Mouse (Mus musculus) cerebellum, adult 9-11 months (tissue): ENCODE data around the gene Wnt2.

ENCODE experiments used
- DNase-seq: peaks from one replicate; pipeline ENCODE4 v3.0.0; 2022

Gene Wnt2

DNA sequence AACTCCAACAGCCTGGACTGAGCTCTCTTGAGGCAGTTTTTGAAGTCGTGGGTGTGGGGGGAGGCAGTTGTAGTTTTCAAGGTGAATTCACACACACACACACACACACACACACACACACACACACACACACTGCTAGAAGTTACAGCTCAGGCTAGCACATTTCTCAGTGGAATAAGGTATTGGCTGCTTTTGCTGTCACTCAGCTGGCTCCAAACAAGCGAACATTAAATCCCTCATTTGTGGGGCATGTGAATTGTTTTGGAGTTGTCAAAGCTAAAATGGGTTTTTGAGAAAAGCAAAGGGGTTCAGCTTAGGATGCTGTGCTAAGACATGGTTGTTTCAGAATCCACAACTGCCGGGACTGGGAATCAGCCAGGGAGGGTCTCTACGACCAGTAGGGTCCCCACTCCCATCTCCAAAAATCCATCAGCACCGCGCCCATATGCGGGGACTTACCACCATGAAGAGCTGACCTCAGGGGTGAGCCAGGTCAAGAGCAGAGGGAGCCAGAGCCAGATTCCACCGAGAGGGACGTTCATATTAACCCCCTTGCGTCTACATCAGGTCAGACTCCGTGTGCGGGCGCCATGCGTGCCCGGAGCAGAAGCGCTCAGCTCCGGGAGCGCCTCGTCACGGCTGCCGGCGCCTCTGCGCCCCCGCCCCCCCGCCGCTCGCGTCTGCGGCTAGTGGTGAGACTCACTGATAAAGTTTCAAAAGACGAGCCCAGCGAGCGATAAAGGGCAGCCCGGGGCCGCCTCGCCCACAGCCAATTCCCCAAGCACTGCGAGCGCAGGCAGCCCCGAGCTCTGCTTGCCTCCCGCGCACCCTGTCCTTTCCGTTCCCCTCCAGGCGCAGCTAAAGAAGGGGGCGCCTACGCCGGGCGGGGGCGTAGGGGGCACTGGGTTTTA is at the start of gene Wnt2:
TSS of gene Wnt2 (minus strand) at position 840 of the 911 bp plus-strand sequence.
- no peak for DNase-seq

- no peak for DNase-seq
These were observed 48.2 kb upstream of the Wnt2 start for GRCm38 (mm10) chr6:18078615-18079014.

- DNase-seq = no peak
These were observed 46.6 kb upstream of the Wnt2 start for GRCm38 (mm10) chr6:18076986-18077385.

GRCm38 (mm10) chr6:18076577-18076976 is 46.2 kb upstream of the Wnt2 start:
- DNase-seq = no peak

DNA sequence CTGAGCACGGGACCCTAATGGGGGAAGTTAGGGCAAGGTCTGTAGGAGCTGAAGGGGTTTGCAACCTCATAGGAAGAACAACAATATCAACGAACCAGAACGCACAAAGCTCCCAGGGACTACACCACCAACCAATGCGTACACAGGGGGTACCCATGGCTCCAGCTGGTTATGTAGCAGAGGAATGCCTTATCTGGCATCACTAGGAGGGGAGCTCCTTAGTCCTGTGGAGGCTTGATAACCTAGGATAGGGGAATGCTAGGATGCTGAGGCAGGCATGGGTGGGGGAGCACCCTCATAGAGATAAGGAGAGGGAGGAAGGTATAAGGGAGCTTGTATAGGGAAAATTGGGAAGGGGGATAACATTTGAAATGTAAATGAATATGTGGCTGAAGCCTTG is 27.5 kb upstream of the Wnt2 start:
- no peak for DNase-seq

- DNase-seq = no peak
These were observed 21.3 kb upstream of the Wnt2 start for GRCm38 (mm10) chr6:18051702-18052101.

GRCm38 (mm10) chr6:18044299-18044698 is 13.9 kb upstream of the Wnt2 start:
- no peak for DNase-seq

DNA sequence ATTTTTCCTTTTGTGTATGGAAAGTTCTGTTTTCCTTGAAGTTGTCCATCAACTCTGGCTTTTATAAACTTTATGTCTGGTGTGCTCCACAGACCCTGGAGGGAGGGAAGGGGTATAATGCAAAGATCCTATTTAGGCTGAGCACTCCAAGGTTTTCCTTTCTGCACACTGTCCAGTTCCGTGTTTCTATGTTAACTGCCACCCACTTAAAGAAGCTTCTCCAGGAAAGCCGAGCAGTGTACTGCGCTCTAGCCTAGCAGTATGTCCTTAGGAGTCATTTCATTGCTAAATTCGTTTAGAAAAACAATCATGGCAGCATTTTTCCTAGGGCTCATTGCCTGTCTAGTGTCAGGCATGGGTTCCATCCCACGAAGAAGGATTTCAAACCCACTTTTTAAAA is 12.8 kb upstream of the Wnt2 start:
- no peak for DNase-seq

DNA sequence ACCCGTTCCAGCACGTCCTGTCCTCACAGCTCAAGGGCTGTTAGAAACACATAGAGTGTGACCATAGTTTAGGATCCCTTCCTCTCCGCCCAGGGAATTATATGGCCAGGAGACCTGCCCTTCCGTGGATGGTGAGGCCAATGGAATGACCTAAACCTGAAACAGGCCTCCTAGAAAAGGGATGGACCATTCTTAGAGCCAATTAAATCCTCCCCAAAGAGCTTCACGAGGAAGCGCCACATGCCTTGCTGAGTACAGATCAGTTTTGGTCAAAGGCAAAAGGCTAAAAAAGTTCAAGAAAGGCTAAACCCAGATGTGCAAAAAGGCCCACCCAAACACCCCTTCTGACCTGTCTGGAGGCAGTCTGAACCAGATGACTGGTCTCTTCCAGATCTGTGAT is 1.9 kb upstream of the Wnt2 start:
- no peak for DNase-seq

DNA sequence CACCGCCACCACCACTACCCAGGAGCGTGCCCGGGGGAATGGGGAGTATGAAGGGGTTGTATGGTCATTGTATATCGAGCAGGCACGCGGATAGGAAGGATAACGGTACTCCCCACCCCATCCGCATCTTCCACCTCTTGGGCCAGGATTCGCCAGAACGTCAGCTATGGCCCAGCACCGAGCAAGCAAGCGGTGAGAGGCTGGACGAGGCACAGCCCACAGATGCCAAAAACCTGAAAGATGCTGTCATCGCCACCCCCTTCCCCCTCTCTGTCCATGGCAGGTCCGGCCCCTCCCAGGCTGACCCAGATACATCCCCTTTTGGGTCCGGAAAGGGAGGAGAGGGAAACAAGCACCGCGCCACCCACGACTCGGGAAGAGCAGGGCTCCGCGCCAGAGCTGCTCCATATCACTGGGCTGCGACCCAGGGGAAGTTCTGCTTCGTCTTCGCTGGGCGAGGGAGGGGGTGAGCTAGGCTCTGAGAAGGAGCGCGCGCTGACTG is 1.2 kb upstream of the Wnt2 start:
- DNase-seq = no peak

GRCm38 (mm10) chr6:18030868-18031508 is 603 bp upstream of the Wnt2 start:
- no peak for DNase-seq

- no peak for DNase-seq
These were observed 6.1 kb downstream of the Wnt2 start for GRCm38 (mm10) chr6:18024133-18024794.

DNA sequence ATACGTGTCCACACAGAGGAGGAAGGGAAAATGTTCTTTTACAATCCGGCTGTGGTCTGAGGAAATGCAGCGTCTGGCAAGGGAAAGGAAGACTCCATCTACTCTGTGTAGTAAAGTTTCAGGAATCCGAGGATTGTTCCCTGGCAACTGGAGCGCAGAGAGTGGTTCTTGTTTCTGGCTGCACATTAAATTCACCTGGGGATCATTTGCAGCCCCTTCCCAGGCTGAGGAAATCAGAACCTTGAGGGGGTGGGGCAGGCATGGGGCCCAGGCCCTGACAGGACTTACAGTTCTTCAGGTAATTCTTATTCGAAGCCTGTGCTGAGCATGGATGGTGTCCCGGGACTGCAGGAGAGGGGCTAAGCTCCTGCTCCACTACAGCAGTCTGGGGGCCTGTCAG is 17.0 kb downstream of the Wnt2 start:
- DNase-seq = no peak

DNA sequence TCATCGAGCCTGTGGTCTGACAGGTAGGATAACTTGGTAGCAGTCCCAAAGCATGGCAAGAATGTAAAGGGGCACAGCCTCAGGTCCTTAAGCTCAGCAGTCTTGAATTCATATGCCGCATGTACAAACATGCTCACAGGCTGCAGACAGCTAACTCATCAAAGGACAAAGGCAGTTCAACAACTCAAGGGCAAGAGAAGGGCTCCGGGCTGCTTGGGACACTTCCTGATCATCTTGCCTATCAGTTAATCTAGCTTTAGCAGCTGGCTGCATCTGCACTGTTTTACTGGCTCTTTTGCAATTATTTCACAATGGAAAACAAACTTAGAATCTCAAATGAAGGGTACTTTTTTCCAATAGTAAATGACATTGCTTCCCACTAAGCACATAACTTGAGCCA is 23.0 kb downstream of the Wnt2 start:
- no peak for DNase-seq

- DNase-seq = no peak
These were observed 28.3 kb downstream of the Wnt2 start for GRCm38 (mm10) chr6:18002065-18002464.

DNA sequence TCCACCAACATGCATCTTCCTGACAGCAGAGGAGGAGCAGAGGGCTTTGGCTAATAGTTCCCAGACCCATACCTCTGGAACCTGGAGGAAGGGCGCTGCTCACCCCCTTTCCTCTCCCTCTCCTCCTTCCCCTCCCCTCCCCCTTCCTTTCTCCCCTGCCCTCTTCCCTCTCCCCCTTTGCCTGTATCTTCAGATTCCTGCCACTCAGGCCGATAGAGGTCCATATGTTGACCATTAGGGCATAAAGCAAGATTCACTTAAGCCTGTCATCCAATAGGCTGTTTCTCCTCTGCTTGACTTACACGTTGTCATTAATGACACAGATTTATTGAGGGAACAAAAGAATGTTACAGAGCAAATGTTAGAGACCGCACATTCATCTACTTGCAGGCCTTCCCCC is 31.9 kb downstream of the Wnt2 start:
- no peak for DNase-seq

DNA sequence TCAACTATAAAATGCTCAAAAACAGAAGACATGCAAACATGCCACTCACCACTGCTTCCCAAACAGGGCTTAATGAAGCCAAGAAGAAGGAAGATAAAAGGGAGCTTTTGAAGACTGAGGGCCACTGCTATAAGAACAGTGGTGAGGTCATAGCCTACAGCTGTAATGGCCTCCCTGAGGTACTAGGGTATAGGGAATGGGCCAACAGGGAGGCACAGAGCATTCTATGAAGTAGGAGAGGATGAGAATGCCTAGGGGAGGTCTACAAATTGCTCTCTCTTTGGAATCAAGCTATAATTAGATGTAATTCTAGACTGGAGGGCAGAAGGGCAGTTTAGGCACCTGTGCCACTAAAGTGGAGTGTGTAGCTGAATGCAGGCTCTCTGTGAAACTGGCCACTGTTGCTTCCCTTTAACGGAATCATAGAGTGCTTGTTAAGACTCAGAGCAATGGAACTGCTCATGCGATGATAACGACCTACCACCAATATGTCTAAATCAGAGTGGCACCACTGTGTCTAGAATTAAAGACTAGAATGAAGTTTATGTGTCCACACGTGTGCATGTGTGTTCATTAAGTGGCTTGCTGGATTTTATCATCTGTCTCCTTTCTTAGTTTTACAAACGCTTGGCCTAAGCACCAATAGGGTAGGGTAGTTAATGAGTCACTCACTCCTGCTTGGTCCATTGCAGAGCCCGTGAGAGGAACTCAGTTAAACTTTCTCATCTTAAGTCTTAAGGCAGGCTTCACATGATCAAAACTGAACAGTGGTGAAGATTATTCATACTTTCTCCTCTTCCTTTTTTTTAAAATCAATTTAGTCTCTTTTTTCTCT is 35.2 kb downstream of the Wnt2 start:
- no peak for DNase-seq

DNA sequence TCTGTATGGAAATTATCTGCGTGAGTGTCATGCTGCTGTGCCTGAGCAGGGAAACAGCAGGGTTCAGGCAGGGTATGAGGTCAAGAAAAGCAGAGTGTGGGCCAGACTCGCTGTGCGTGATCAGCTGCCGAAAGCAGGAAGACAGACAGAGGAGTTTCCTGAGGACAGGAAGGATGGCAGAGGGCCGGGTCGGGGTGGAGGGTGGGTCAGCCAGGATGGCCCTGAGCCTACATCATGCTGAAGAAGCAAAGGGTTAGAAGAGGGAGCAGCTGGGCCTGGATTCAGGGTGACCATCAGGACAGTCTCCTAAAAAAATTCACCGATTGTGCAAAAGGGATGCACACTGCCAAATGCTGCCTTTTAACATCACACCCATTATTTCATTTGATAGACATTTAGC is 38.8 kb downstream of the Wnt2 start:
- peak; percentile 2 for DNase-seq

GRCm38 (mm10) chr6:17990173-17991028 is 40.0 kb downstream of the Wnt2 start:
- no peak for DNase-seq

DNA sequence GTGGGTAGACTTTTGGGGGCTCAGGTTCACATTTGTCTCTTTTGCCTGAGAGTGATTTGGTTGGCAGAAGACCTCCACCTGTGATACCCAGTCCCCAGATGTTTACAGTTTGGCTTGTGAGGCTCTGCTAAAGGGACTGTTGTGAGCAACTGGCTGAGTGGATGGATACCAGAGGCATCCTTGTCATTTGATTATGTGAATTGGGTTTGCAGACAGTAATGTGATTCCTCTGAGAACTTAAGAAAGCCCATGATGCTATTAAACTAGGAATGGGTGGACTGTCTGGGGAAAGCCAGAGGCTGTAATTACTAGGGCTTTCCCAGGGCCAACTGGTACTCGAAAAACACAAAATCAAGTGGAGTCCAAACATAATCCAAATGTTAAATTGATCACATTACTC is 51.0 kb downstream of the Wnt2 start:
- no peak for DNase-seq

DNA sequence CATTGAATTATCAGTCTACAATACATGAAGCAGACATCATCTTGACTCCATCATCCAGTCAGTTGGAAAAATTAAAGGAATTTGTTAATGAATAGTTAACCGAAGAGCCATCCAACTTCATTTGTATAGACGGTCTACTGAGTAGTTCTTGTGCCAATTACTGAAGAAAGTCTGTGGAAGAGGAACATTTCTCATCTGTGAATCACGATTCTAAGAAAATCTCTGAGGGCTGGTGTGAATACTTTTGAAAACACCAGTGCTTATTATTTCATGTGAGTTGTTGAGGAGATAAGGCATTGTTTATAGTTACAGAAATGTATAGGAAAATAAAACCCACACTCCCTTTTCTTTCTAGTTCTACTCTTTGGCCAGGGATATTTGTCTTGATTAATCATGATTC is 51.5 kb downstream of the Wnt2 start:
- no peak for DNase-seq

GRCm38 (mm10) chr6:17978324-17978723 is 52.1 kb downstream of the Wnt2 start:
- DNase-seq = no peak
